Mouse (Mus musculus) MEL (cell line): ENCODE measurements around the gene Brwd1. TPM values are rescaled to one million over a fixed set of nuclear protein-coding genes. Genes with fewer than 3 reads are reported as not detected.
"Not testable (repeated sequence)": the region's sequence is repeated elsewhere in the genome, so short reads cannot be mapped to it uniquely, and the experiment has no call there.

Experiments
- DNase-seq: peaks from one replicate; pipeline ENCODE4 v3.0.0; 2011; ENCODE audit warnings: low read depth, low spot score
- H3K27ac ChIP-seq: 2 replicates; pipeline ENCODE4 v1.5.1; 2012; ENCODE audit warnings: low read depth, mild to moderate bottlenecking, control low read depth, low read length, moderate library complexity; ENCODE audit not compliant: control insufficient read depth
- H3K27me3 ChIP-seq, 2 experiments: fragments of 150-350 bp in 1 of 2; sonication (generic) in 1 of 2; 2 replicates each; pipeline ENCODE4 v1.6.1; 2012; ENCODE audit warnings: low read length in 2 of 2, mild to moderate bottlenecking in 2 of 2, improper control_type of control experiment in 1 of 2, moderate library complexity in 1 of 2; ENCODE audit not compliant: insufficient read depth in 2 of 2, control insufficient read depth in 1 of 2
- H3K36me3 ChIP-seq, 2 experiments: 2 replicates each; pipeline ENCODE4 v1.6.1; 2012 to 2014; ENCODE audit warnings: low read length in 2 of 2, improper control_type of control experiment in 1 of 2, inconsistent platforms in 1 of 2, mild to moderate bottlenecking in 1 of 2; ENCODE audit not compliant: insufficient read depth in 2 of 2, control insufficient read depth in 1 of 2
- H3K4me1 ChIP-seq, 2 experiments: fragments of 150-350 bp in 1 of 2; sonication (generic) in 1 of 2; 2 replicates each; pipeline ENCODE4 v1.6.1; 2012; ENCODE audit warnings: low read length in 2 of 2, improper control_type of control experiment in 1 of 2, mild to moderate bottlenecking in 1 of 2; ENCODE audit not compliant: insufficient read depth in 2 of 2, control insufficient read depth in 1 of 2
- H3K4me3 ChIP-seq, 2 experiments: fragments of 150-350 bp in 1 of 2; sonication (generic) in 1 of 2; 2 replicates each; pipeline ENCODE4 v1.5.1; 2012; ENCODE audit warnings: low read depth in 2 of 2, low read length in 2 of 2, mild to moderate bottlenecking in 2 of 2, moderate library complexity in 2 of 2, control low read depth in 1 of 2, improper control_type of control experiment in 1 of 2; ENCODE audit not compliant: control insufficient read depth in 1 of 2, insufficient read depth in 1 of 2
- H3K79me2 ChIP-seq: 2 replicates; pipeline ENCODE4 v1.6.1; 2012; ENCODE audit warnings: mild to moderate bottlenecking, low read length, moderate library complexity; ENCODE audit not compliant: control insufficient read depth, poor library complexity, insufficient read depth
- H3K9ac ChIP-seq: 2 replicates; pipeline ENCODE4 v1.6.1; 2012; ENCODE audit warnings: low read depth, mild to moderate bottlenecking, control low read depth, low read length, moderate library complexity; ENCODE audit not compliant: control insufficient read depth, poor library complexity, severe bottlenecking
- H3K9me3 ChIP-seq: fragments of 150-350 bp; sonication (generic); replicated peaks from 2 replicates; pipeline ENCODE4 v1.6.1; 2012; ENCODE audit warnings: mild to moderate bottlenecking, low read length, improper control_type of control experiment, moderate library complexity; ENCODE audit not compliant: insufficient read depth
- ELF1 ChIP-seq: IDR thresholded peaks from 2 replicates; pipeline ENCODE4 v1.6.1; 2014; ENCODE audit warnings: low read depth, mild to moderate bottlenecking, inconsistent platforms, low read length, improper control_type of control experiment, moderate library complexity
- POLR2AphosphoS2 ChIP-seq: IDR thresholded peaks from 2 replicates; pipeline ENCODE4 v1.6.1; 2011; ENCODE audit warnings: low read length, improper control_type of control experiment
- TAL1 ChIP-seq: IDR thresholded peaks from 2 replicates; pipeline ENCODE4 v1.6.1; 2012; ENCODE audit warnings: mild to moderate bottlenecking, inconsistent platforms, low read length, moderate library complexity, mixed read lengths
- ZMIZ1 ChIP-seq: IDR thresholded peaks from 2 replicates; pipeline ENCODE4 v1.6.1; 2012; ENCODE audit warnings: low read depth, mild to moderate bottlenecking, inconsistent platforms, low read length, improper control_type of control experiment, moderate library complexity
- polyA plus RNA-seq, 2 experiments: library from polyadenylated mRNA; stranded (reverse) in 1 of 2; unstranded in 1 of 2; fragments of >175 nt in 1 of 2; fragments of >200 nt in 1 of 2; gene quantifications; 2 replicates each; pipeline versions ENCODE4 v1.2.1 to v1.2.4; 2012; ENCODE audit warnings: low replicate concordance in 2 of 2, low read depth in 1 of 2; ENCODE audit not compliant: insufficient read length in 2 of 2, insufficient read depth in 1 of 2, missing spikeins in 1 of 2
- total RNA-seq: library from RNA; depleted of rRNA; stranded (reverse); fragments of 300-350 nt; gene quantifications from 2 replicates; pipeline ENCODE4 v1.2.3, GENCODE M21; 2012

Brwd1 gene
- total and polyA plus RNA-seq, 3 experiments, result 27.1 to 77.1 (median 41.0) TPM

- TF ChIP-seq POLR2AphosphoS2, result no peak
- TF ChIP-seq, all 39 proteins: peak for 0
- peaks cover 0 to 13% of the 10 kb centered on the region in 2 experiments; a peak in 2 of 4 replicates for H3K36me3 ChIP-seq
- H3K4me1 ChIP-seq, result no peaks in the 10 kb centered on the region
- no peak for DNase-seq
- no peak overlapping the region for H3K27ac ChIP-seq
- no peaks in the 10 kb centered on the region for H3K9me3 ChIP-seq
- no peak overlapping the region for H3K4me3 ChIP-seq
- H3K27me3 ChIP-seq, result no peaks in the 10 kb centered on the region
- no peak overlapping the region for H3K9ac ChIP-seq
- H3K79me2 ChIP-seq, result no peaks in the 10 kb centered on the region
Measured at GRCm38 (mm10) chr16:96021045-96021444, 61.3 kb downstream of the Brwd1 start.

- not testable (repeated sequence) for H3K4me1 ChIP-seq, H3K36me3 ChIP-seq, H3K79me2 ChIP-seq, H3K9ac ChIP-seq, DNase-seq, H3K9me3 ChIP-seq, H3K27ac ChIP-seq, H3K27me3 ChIP-seq, H3K4me3 ChIP-seq
Measured at GRCm38 (mm10) chr16:96009124-96009523, 73.2 kb downstream of the Brwd1 start.

GRCm38 (mm10) chr16:96004278-96004677 lies 78.0 kb downstream of the Brwd1 start:
- H3K4me3 ChIP-seq, DNase-seq, H3K36me3 ChIP-seq, H3K27ac ChIP-seq, H3K27me3 ChIP-seq, H3K9me3 ChIP-seq, H3K9ac ChIP-seq, H3K4me1 ChIP-seq, H3K79me2 ChIP-seq: not testable (repeated sequence)

GRCm38 (mm10) chr16:95999291-95999690 lies 83.0 kb downstream of the Brwd1 start:
- no peak overlapping the region for H3K4me3 ChIP-seq
- no peak overlapping the region for H3K27ac ChIP-seq
- H3K9ac ChIP-seq, result no peak overlapping the region
- no peaks in the 10 kb centered on the region for H3K27me3 ChIP-seq
- H3K4me1 ChIP-seq, result no peaks in the 10 kb centered on the region
- no peaks in the 10 kb centered on the region for H3K9me3 ChIP-seq
- no peaks in the 10 kb centered on the region for H3K79me2 ChIP-seq
- DNase-seq, result no peak
- TF ChIP-seq ZMIZ1 (no peak), ELF1 (no peak), TAL1 (no peak)
- peaks cover 0 to 4% of the 10 kb centered on the region in 2 experiments; a peak in 2 of 4 replicates for H3K36me3 ChIP-seq
